Mouse (Mus musculus) intestine, postnatal 0 days (tissue): ENCODE measurements around the gene Cd96. TPM values are rescaled to one million over a fixed set of nuclear protein-coding genes. Genes with fewer than 3 reads are reported as not detected.

Experiments used
- ATAC-seq: fragments of 200-750 bp; cut with Nextera tagmentation; 2 replicates; pipeline ENCODE4 v1.8.0; 2017; ENCODE audit warnings: mild to moderate bottlenecking, moderate TSS enrichment, moderate library complexity
- H3K27ac ChIP-seq: fragments of 300-500 bp; sonication (generic); 2 replicates; pipeline ENCODE4 v1.5.1; 2014; ENCODE audit warnings: mild to moderate bottlenecking, low read depth, low read length, moderate library complexity
- H3K27me3 ChIP-seq: fragments of 300-500 bp; sonication (generic); replicated peaks from 2 replicates; pipeline ENCODE4 v1.6.1; 2014; ENCODE audit warnings: low read length, mixed read lengths; ENCODE audit not compliant: control insufficient read depth, insufficient read depth
- H3K36me3 ChIP-seq: fragments of 300-500 bp; sonication (generic); 2 replicates; pipeline ENCODE4 v1.6.1; 2014; ENCODE audit warnings: mild to moderate bottlenecking, moderate library complexity; ENCODE audit not compliant: control insufficient read depth, insufficient read depth
- H3K4me1 ChIP-seq: fragments of 300-500 bp; sonication (generic); replicated peaks from 2 replicates; pipeline ENCODE4 v1.6.1; 2014; ENCODE audit warnings: antibody characterized with exemption, low read length, mixed read lengths; ENCODE audit not compliant: control insufficient read depth, insufficient read depth
- H3K4me2 ChIP-seq: fragments of 300-500 bp; sonication (generic); replicated peaks from 2 replicates; pipeline ENCODE4 v1.6.1; 2014; ENCODE audit warnings: low read depth, mild to moderate bottlenecking, moderate library complexity
- H3K4me3 ChIP-seq: fragments of 300-500 bp; sonication (generic); 2 replicates; pipeline ENCODE4 v1.5.1; 2014; ENCODE audit warnings: low read depth, low read length
- H3K9ac ChIP-seq: fragments of 300-500 bp; sonication (generic); 2 replicates; pipeline ENCODE4 v1.6.1; 2014; ENCODE audit warnings: mild to moderate bottlenecking, low read depth, low read length
- H3K9me3 ChIP-seq: fragments of 300-500 bp; sonication (generic); 2 replicates; pipeline ENCODE4 v1.6.1; 2016; ENCODE audit warnings: mixed run types; ENCODE audit not compliant: control insufficient read depth
- CTCF ChIP-seq: sonication (generic); IDR thresholded peaks from 2 replicates; pipeline ENCODE4 v1.5.1; 2016; ENCODE audit warnings: low read depth, mild to moderate bottlenecking, control low read depth, antibody characterized with exemption, moderate library complexity
- WGBS: fragments of 180-500 bp; shearing (Covaris S2); extraction: QIAGEN DNeasy Blood & Tissue Kit; methylation state at CpG from one replicate; pipeline ENCODE4 v1.1.7; 2014; 5-methylcytosine and 5-hydroxymethylcytosine counted together
- polyA plus RNA-seq: library from polyadenylated mRNA; unstranded; fragments of >200 nt; fragmentation: Nextera tagmentation; extraction: Ambion mirVana; gene quantifications from 2 replicates; pipeline ENCODE4 v1.2.1, GENCODE M21; 2015

The Cd96 gene
- polyA plus RNA-seq, 1 experiment from 2014 or later = 0.17 TPM

DNA sequence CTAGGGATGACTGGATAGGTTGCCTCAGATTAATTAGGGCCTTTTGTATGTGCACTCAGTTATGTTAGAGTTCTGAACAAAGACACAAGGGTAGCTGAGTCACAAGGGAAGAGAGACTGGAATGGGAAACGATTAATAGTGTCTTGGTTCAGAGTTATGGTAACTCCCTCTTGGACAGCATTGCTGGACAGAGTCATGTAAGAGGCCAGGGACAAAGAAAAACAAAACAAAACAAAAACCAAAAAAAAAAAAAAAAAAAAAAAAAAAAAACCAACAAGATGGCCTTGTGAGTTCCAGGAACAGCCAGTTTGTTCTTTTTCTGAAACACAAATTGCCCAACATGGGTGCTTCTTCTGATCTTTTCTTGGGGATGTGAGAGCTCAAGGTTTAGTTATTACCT, 133.8 kb downstream of the Cd96 start:
- Histone ChIP-seq H3K4me2 (no peak overlapping the region), H3K9ac (no peak overlapping the region), H3K4me1 (no peaks in the 10 kb centered on the region; the same call in 1 of the 2 replicates), H3K9me3 (no peaks in the 10 kb centered on the region), H3K4me3 (no peak overlapping the region), H3K27ac (no peak overlapping the region), H3K27me3 (no peaks in the 10 kb centered on the region), H3K36me3 (no peaks in the 10 kb centered on the region)
- 74% methylated on average over 1 of the region's 1 CpGs for WGBS
- no peak for ATAC-seq
- no peak for TF ChIP-seq CTCF

Other genes starting within 250 kb of the Cd96 start
- gene Phldb2, start 166.7 kb downstream of the Cd96 start, polyA plus RNA-seq = 9.2 and 9.5 TPM in 2 replicates
- 2.3 and 2.4 TPM in 2 replicates for gene Plcxd2, start 110.0 kb downstream of the Cd96 start, polyA plus RNA-seq
- 2.0 and 3.1 TPM in 2 replicates for gene Gm4737, start 34.8 kb upstream of the Cd96 start, polyA plus RNA-seq